Mouse (Mus musculus) hindbrain, embryonic 10.5 days (tissue): ENCODE data around the gene Wrap53. TPM values are rescaled to one million over a fixed set of nuclear protein-coding genes. Genes with fewer than 3 reads are reported as not detected.

Source experiments
- DNase-seq: peaks from one replicate; pipeline ENCODE4 v3.0.0-alpha.2; 2017; ENCODE audit warnings: low spot score
- H3K27ac ChIP-seq: fragments of 300-500 bp; sonication (generic); 2 replicates; pipeline ENCODE4 v1.5.1; 2016; ENCODE audit warnings: mild to moderate bottlenecking, moderate library complexity
- H3K27me3 ChIP-seq: fragments of 300-500 bp; sonication (generic); 2 replicates; pipeline ENCODE4 v1.6.1; 2016; ENCODE audit warnings: mild to moderate bottlenecking; ENCODE audit not compliant: poor library complexity, insufficient read depth, severe bottlenecking
- H3K36me3 ChIP-seq: fragments of 300-500 bp; sonication (generic); 2 replicates; pipeline ENCODE4 v1.6.1; 2016; ENCODE audit warnings: mild to moderate bottlenecking, moderate library complexity
- H3K4me1 ChIP-seq: fragments of 300-500 bp; sonication (generic); replicated peaks from 2 replicates; pipeline ENCODE4 v1.6.1; 2016; ENCODE audit warnings: mild to moderate bottlenecking
- H3K4me3 ChIP-seq: fragments of 300-500 bp; sonication (generic); 2 replicates; pipeline ENCODE4 v1.5.1; 2016; ENCODE audit warnings: mild to moderate bottlenecking, moderate library complexity
- H3K9me3 ChIP-seq: fragments of 300-500 bp; sonication (generic); 2 replicates; pipeline ENCODE4 v1.6.1; 2016; ENCODE audit warnings: mild to moderate bottlenecking, moderate library complexity
- WGBS: fragments of 180-500 bp; shearing (Covaris S2); methylation state at CpG from one replicate; pipeline ENCODE4 v1.1.7; 2016; 5-methylcytosine and 5-hydroxymethylcytosine counted together
- polyA plus RNA-seq: library from polyadenylated mRNA; unstranded; fragments of >200 nt; fragmentation: Nextera tagmentation; extraction: Ambion mirVana; gene quantifications from 2 replicates; pipeline ENCODE4 v1.2.1, GENCODE M21; 2016

The Wrap53 gene
- polyA plus RNA-seq, 1 experiment from 2014 or later, result 41.4 TPM

- H3K27me3 ChIP-seq, result no peaks in the 10 kb centered on the region
- H3K36me3 ChIP-seq, result peaks cover 46% of the 10 kb centered on the region
- no peaks in the 10 kb centered on the region for H3K9me3 ChIP-seq
- WGBS, result 3% methylated on average over 39 of the region's 39 CpGs
- H3K4me3 ChIP-seq, result peak overlapping the region; percentile 92
- H3K27ac ChIP-seq, result peak overlapping the region; percentile 95
- peaks cover 63% of the 10 kb centered on the region for H3K4me1 ChIP-seq
- peak; percentile 99 for DNase-seq
Observed at GRCm38 (mm10) chr11:69579128-69580017, 682 bp downstream of the Wrap53 start.

- H3K36me3 ChIP-seq, result peaks cover 48% of the 10 kb centered on the region
- H3K4me1 ChIP-seq, result peaks cover 63% of the 10 kb centered on the region
- 14% methylated on average over 15 of the region's 15 CpGs for WGBS
- H3K27me3 ChIP-seq, result no peaks in the 10 kb centered on the region
- peak overlapping the region; percentile 92 for H3K4me3 ChIP-seq
- no peak for DNase-seq
- H3K9me3 ChIP-seq, result no peaks in the 10 kb centered on the region
- peak overlapping the region; percentile 95 for H3K27ac ChIP-seq
Observed at GRCm38 (mm10) chr11:69578301-69578700, 1.8 kb downstream of the Wrap53 start.

DNA sequence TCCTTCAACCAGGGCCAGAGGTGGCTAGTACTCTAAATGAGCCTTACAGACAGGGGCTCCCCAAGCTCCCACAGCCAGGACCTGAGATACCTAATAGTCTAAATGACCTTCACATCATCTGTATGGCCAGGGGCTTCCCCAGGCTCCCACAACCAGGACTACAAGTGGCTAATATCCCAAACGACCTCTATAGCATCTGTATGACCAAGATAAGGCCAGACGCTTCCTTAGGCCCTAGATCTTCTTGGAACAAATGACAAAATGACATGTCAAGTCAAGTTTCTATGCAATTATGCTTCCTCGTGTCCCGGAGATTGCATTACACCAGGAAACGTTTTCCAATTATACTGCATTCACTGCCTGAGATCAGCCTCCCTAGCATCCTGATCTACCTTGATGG is 3.7 kb downstream of the Wrap53 start:
- Histone ChIP-seq H3K9me3 (no peaks in the 10 kb centered on the region), H3K4me1 (peaks cover 48% of the 10 kb centered on the region), H3K36me3 (peaks cover 61% of the 10 kb centered on the region), H3K27me3 (no peaks in the 10 kb centered on the region), H3K4me3 (peak overlapping the region; percentile 21; the same call in 1 of the 2 replicates), H3K27ac (no peak overlapping the region)
- no peak for DNase-seq
- WGBS, result 82% methylated on average over 5 of the region's 5 CpGs

GRCm38 (mm10) chr11:69575220-69575619 is 4.8 kb downstream of the Wrap53 start:
- Histone ChIP-seq H3K36me3 (peaks cover 72% of the 10 kb centered on the region), H3K27me3 (no peaks in the 10 kb centered on the region), H3K27ac (no peak overlapping the region), H3K9me3 (no peaks in the 10 kb centered on the region), H3K4me1 (peaks cover 48% of the 10 kb centered on the region), H3K4me3 (0 out of 2 replicates have a peak overlapping the region, but pooled peaks have one; percentile 4)
- no peak for DNase-seq
- WGBS, result 71% methylated on average over 3 of the region's 3 CpGs

DNA sequence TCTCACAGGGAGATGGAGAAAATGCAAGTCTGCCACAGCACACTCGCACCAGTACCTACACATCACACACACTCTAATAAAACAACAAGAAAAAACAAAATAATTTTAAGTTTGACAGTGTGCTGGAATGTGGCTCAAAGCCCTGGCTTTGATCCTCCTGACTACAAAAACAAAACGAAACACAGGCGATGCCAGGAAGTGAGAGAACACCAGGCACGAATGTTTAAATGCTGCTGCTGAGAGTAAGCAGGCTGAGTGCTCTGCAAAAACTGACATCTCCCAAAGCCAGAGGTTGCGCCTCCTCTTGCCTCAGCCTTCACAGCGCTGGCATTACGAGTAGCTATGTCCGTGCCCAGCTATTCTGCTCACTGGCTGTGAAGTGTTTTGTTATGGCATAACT is 14.9 kb downstream of the Wrap53 start:
- peaks cover 85% of the 10 kb centered on the region for H3K36me3 ChIP-seq
- H3K27me3 ChIP-seq, result peaks cover 4% of the 10 kb centered on the region; the same call in 1 of the 2 replicates
- peaks cover 50% of the 10 kb centered on the region for H3K4me1 ChIP-seq
- H3K4me3 ChIP-seq, result 0 out of 2 replicates have a peak overlapping the region, but pooled peaks have one; percentile 11
- no peaks in the 10 kb centered on the region for H3K9me3 ChIP-seq
- 75% methylated on average over 8 of the region's 8 CpGs for WGBS
- no peak overlapping the region; the same call in 1 of the 2 replicates for H3K27ac ChIP-seq
- no peak for DNase-seq

- Histone ChIP-seq H3K4me3 (no peak overlapping the region), H3K27me3 (peaks cover 4% of the 10 kb centered on the region; the same call in 1 of the 2 replicates), H3K36me3 (peaks cover 77% of the 10 kb centered on the region), H3K9me3 (no peaks in the 10 kb centered on the region), H3K4me1 (peaks cover 57% of the 10 kb centered on the region), H3K27ac (peak overlapping the region; percentile 1; the same call in 1 of the 2 replicates)
- 56% methylated on average over 3 of the region's 3 CpGs for WGBS
- no peak for DNase-seq
Observed at GRCm38 (mm10) chr11:69564391-69564790, 15.7 kb downstream of the Wrap53 start.

DNA sequence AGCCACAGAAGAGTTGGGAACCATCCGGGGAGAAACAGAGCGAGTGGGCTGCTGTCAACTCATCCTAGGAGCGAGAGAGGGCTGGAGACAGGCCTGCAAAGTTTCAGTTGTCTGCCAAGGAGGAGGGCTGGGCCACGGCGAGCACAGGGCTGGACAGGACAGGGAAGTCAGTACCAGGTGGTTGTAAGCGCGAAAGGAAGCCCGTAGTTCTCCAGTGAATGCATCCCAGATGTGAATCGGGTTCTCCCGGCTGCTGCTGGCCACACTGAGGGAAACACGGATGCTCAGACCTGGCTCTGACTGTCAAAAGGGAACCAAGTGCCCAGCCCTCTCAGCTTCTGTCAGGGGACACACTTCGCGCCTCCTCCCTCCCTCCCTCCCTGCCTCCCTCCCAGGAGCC is 16.7 kb downstream of the Wrap53 start:
- no peak overlapping the region for H3K4me3 ChIP-seq
- peaks cover 67% of the 10 kb centered on the region for H3K4me1 ChIP-seq
- H3K27me3 ChIP-seq, result peaks cover 4% of the 10 kb centered on the region; the same call in 1 of the 2 replicates
- 77% methylated on average over 13 of the region's 13 CpGs for WGBS
- DNase-seq, result no peak
- 0 out of 2 replicates have a peak overlapping the region, but pooled peaks have one; percentile 3 for H3K27ac ChIP-seq
- H3K9me3 ChIP-seq, result no peaks in the 10 kb centered on the region
- H3K36me3 ChIP-seq, result peaks cover 71% of the 10 kb centered on the region

GRCm38 (mm10) chr11:69560896-69561854 is 18.9 kb downstream of the Wrap53 start:
- Histone ChIP-seq H3K27ac (peak overlapping the region; percentile 98), H3K4me1 (peaks cover 89% of the 10 kb centered on the region), H3K36me3 (peaks cover 58% of the 10 kb centered on the region), H3K9me3 (no peaks in the 10 kb centered on the region), H3K4me3 (peak overlapping the region; percentile 91), H3K27me3 (peaks cover 12% of the 10 kb centered on the region)
- 8% methylated on average over 16 of the region's 16 CpGs for WGBS
- peak; percentile 85 for DNase-seq

DNA sequence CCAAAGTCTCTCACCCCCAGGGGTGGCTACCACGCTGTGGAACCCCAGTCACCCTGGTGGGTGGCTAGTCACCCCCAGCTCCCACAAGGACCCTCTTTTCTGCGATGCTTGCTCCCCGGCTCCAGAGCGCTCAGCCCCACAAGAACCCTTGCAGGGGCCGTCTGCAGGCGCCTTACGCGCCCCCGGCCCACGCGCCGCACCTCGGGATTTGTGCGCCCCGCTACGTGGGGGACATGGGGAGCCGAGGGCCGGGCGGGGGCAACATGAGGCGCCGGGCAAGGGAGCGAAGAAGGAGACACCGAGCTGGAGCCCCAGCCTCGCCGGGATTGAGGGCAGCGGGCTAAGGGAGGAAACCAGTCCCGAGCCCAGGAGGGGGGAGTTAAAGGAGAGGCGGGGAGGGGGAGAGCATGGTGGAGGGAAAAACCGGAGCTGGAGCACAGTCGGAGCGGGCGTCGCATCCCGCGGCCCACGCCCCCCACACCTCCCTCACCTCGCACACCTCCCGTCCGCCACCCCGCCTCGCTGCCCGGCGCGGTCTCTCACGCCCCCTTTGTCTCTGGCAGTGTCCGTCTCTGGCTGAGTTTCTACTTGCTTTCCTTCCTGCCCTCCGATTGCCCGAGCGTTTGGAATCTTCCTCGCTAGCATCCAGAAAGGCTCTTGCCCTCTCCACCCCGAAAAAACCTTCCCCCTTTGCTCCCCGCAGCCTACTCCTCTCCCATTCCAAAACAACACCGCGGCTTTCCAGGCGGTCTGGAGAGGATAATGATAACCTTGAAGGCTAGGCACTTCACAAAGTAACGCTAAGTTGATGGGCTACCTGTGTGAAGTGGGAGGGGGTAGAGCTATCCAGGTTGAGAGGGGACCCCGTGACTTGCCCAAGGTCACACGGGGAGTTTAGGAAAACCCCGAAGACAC is 19.9 kb downstream of the Wrap53 start, which contains the start of gene Efnb3:
TSS of gene Efnb3 (minus strand) at position 355 of the 915 bp plus-strand sequence.
- H3K9me3 ChIP-seq, result no peaks in the 10 kb centered on the region
- H3K36me3 ChIP-seq, result peaks cover 58% of the 10 kb centered on the region
- peak within 1 kb of the TSS; percentile 91 for H3K4me3 ChIP-seq
- DNase-seq, result peak; percentile 82
- H3K4me1 ChIP-seq, result peaks cover 97% of the 10 kb centered on the region
- under 1% methylated on average over 58 of the region's 59 CpGs for WGBS
- peak within 1 kb of the TSS; percentile 98 for H3K27ac ChIP-seq
- peaks cover 15% of the 10 kb centered on the region for H3K27me3 ChIP-seq

- Histone ChIP-seq H3K4me3 (peak overlapping the region; percentile 91), H3K27me3 (peaks cover 15% of the 10 kb centered on the region), H3K4me1 (peaks cover 99% of the 10 kb centered on the region), H3K36me3 (peaks cover 58% of the 10 kb centered on the region), H3K9me3 (no peaks in the 10 kb centered on the region), H3K27ac (peak overlapping the region; percentile 98)
- no peak for DNase-seq
- WGBS, result 9% methylated on average over 5 of the region's 5 CpGs
Observed at GRCm38 (mm10) chr11:69559183-69559582, 20.9 kb downstream of the Wrap53 start.

DNA sequence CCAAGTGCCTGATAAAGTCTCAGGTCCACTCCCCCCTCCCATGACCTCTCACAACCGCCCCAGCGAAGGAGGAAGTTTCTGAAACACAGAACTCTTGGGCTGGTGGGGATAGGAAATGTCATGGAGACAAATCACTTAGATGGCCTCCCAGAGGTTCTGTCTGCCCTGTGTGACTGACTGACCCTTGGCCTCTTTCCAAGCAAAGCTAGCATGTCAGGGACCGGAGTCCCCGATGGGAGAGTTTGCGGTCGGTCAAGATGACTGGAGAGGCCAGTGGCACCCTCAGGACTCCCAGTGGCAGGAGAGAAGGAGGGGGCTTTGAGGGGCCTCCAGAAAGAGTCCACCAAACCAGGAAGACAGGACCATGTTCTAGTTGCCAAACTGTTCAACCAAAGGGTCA is 21.3 kb downstream of the Wrap53 start:
- 12% methylated on average over 6 of the region's 6 CpGs for WGBS

More for the DNA sequence above, 21.3 kb downstream of the Wrap53 start:
- peak overlapping the region; percentile 98 for H3K27ac ChIP-seq
- H3K4me3 ChIP-seq, result peak overlapping the region; percentile 91
- no peaks in the 10 kb centered on the region for H3K9me3 ChIP-seq
- peaks cover 55% of the 10 kb centered on the region for H3K36me3 ChIP-seq
- peaks cover 15% of the 10 kb centered on the region for H3K27me3 ChIP-seq
- H3K4me1 ChIP-seq, result peaks cover 100% of the 10 kb centered on the region
- DNase-seq, result no peak
